Mouse (Mus musculus) E14TG2a.4 (cell line): Measurements from ENCODE around the gene Vgll4.
A peak's percentile ranks its signal among the peaks of the same experiment; 100 is the strongest.

Source experiments
- H3K27me3 ChIP-seq: 2 replicates; pipeline ENCODE4 v1.6.1; 2014; ENCODE audit warnings: low read length, control low read depth; ENCODE audit not compliant: insufficient read depth
- H3K36me3 ChIP-seq: 2 replicates; pipeline ENCODE4 v1.6.1; 2014; ENCODE audit warnings: low read length, control low read depth; ENCODE audit not compliant: insufficient read depth
- H3K4me1 ChIP-seq: replicated peaks from 2 replicates; pipeline ENCODE4 v1.6.1; 2014; ENCODE audit warnings: low read depth, low read length, control low read depth
- H3K4me3 ChIP-seq: replicated peaks from 2 replicates; pipeline ENCODE4 v1.5.1; 2014; ENCODE audit warnings: mild to moderate bottlenecking, low read length
- H3K9me3 ChIP-seq: 2 replicates; pipeline ENCODE4 v1.6.1; 2014; ENCODE audit warnings: low read length, control low read depth
- CTCF ChIP-seq: conservative IDR thresholded peaks from 2 replicates; pipeline ENCODE4 v1.5.1; 2014; ENCODE audit warnings: low read length
- NANOG ChIP-seq: IDR thresholded peaks from 2 replicates; pipeline ENCODE4 v1.6.1; 2014; ENCODE audit warnings: borderline replicate concordance, low read length, mixed read lengths
- POU5F1 ChIP-seq: IDR thresholded peaks from 2 replicates; pipeline ENCODE4 v1.6.1; 2014; ENCODE audit warnings: low read length, borderline replicate concordance

Vgll4 gene

GRCm38 (mm10) chr6:114904818-114905217 is 65.0 kb downstream of the Vgll4 start:
- Histone ChIP-seq H3K27me3 (0 out of 2 replicates have a peak, but pooled peaks cover 3% of the 10 kb centered on the region), H3K36me3 (no peaks in the 10 kb centered on the region), H3K4me1 (peaks cover 19% of the 10 kb centered on the region), H3K9me3 (no peaks in the 10 kb centered on the region), H3K4me3 (no peak overlapping the region)
- no peak for TF ChIP-seq CTCF
- TF ChIP-seq POU5F1 = no peak
- TF ChIP-seq NANOG = no peak

- TF ChIP-seq CTCF = no peak
- TF ChIP-seq POU5F1 = no peak
- no peak for TF ChIP-seq NANOG
- H3K4me3 ChIP-seq = no peak overlapping the region
- 0 out of 2 replicates have a peak, but pooled peaks cover 3% of the 10 kb centered on the region for H3K27me3 ChIP-seq
- H3K9me3 ChIP-seq = no peaks in the 10 kb centered on the region
- peaks cover 25% of the 10 kb centered on the region for H3K4me1 ChIP-seq
- no peaks in the 10 kb centered on the region for H3K36me3 ChIP-seq
Measured at GRCm38 (mm10) chr6:114904233-114904632, 65.6 kb downstream of the Vgll4 start.

GRCm38 (mm10) chr6:114901921-114902320 is 67.9 kb downstream of the Vgll4 start:
- H3K4me1 ChIP-seq = peaks cover 27% of the 10 kb centered on the region
- H3K27me3 ChIP-seq = 0 out of 2 replicates have a peak, but pooled peaks cover 3% of the 10 kb centered on the region
- no peak overlapping the region for H3K4me3 ChIP-seq
- no peaks in the 10 kb centered on the region for H3K9me3 ChIP-seq
- no peak for TF ChIP-seq NANOG
- no peak for TF ChIP-seq CTCF
- no peak for TF ChIP-seq POU5F1
- H3K36me3 ChIP-seq = no peaks in the 10 kb centered on the region

GRCm38 (mm10) chr6:114901321-114901824 is 68.4 kb downstream of the Vgll4 start:
- Histone ChIP-seq H3K27me3 (0 out of 2 replicates have a peak, but pooled peaks cover 3% of the 10 kb centered on the region), H3K9me3 (no peaks in the 10 kb centered on the region), H3K4me3 (no peak overlapping the region), H3K36me3 (no peaks in the 10 kb centered on the region), H3K4me1 (peaks cover 27% of the 10 kb centered on the region)
- no peak for TF ChIP-seq CTCF
- TF ChIP-seq NANOG = no peak
- no peak for TF ChIP-seq POU5F1

- no peak for TF ChIP-seq NANOG
- no peak for TF ChIP-seq POU5F1
- no peak for TF ChIP-seq CTCF
- H3K36me3 ChIP-seq = no peaks in the 10 kb centered on the region
- H3K9me3 ChIP-seq = no peaks in the 10 kb centered on the region
- H3K27me3 ChIP-seq = 0 out of 2 replicates have a peak, but pooled peaks cover 3% of the 10 kb centered on the region
- H3K4me1 ChIP-seq = peaks cover 27% of the 10 kb centered on the region
- H3K4me3 ChIP-seq = peak overlapping the region; percentile 43
Measured at GRCm38 (mm10) chr6:114900194-114900593, 69.6 kb downstream of the Vgll4 start.

GRCm38 (mm10) chr6:114899652-114900051 is 70.1 kb downstream of the Vgll4 start:
- peak overlapping the region; percentile 43 for H3K4me3 ChIP-seq
- H3K9me3 ChIP-seq = no peaks in the 10 kb centered on the region
- TF ChIP-seq POU5F1 = no peak
- TF ChIP-seq CTCF = no peak
- TF ChIP-seq NANOG = 0 out of 2 replicates have a peak, but pooled peaks have one; percentile 15
- peaks cover 27% of the 10 kb centered on the region for H3K4me1 ChIP-seq
- H3K27me3 ChIP-seq = 0 out of 2 replicates have a peak, but pooled peaks cover 3% of the 10 kb centered on the region
- no peaks in the 10 kb centered on the region for H3K36me3 ChIP-seq

GRCm38 (mm10) chr6:114898949-114899348 is 70.8 kb downstream of the Vgll4 start:
- no peaks in the 10 kb centered on the region for H3K9me3 ChIP-seq
- 0 out of 2 replicates have a peak, but pooled peaks cover 3% of the 10 kb centered on the region for H3K27me3 ChIP-seq
- no peak overlapping the region for H3K4me3 ChIP-seq
- H3K36me3 ChIP-seq = no peaks in the 10 kb centered on the region
- peaks cover 27% of the 10 kb centered on the region for H3K4me1 ChIP-seq
- no peak for TF ChIP-seq CTCF
- TF ChIP-seq POU5F1 = no peak
- TF ChIP-seq NANOG = no peak

GRCm38 (mm10) chr6:114896281-114896680 is 73.5 kb downstream of the Vgll4 start:
- H3K4me3 ChIP-seq = no peak overlapping the region
- 0 out of 2 replicates have a peak, but pooled peaks cover 3% of the 10 kb centered on the region for H3K27me3 ChIP-seq
- peaks cover 19% of the 10 kb centered on the region for H3K4me1 ChIP-seq
- TF ChIP-seq POU5F1 (no peak), CTCF (no peak), NANOG (no peak)
- no peaks in the 10 kb centered on the region for H3K36me3 ChIP-seq
- no peaks in the 10 kb centered on the region for H3K9me3 ChIP-seq
